In the genomic region with DNA sequence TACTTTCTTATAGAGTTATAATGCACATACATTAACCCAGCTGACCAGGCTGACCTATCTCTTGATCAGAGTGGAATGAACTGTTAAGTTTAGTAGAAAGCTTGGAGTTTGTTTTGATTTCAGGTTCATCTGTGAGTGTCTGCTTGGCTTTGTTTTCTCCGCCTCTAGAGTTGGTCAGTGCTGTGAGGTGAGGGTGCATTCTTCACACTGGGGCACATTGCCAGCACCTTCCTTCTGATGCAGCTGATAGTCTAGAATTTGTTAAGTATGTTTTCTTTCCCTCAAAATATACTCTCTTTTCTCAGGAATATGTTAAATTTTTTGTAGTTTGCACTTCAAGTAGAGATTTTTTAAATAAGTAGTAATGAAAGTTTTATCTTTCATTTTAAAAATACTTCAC, we compare ENCODE assay signal across 29 mouse cellular contexts. TPM values are rescaled to one million over a fixed set of nuclear protein-coding genes. Genes with fewer than 3 reads are reported as not detected.
A peak's percentile ranks its signal among the peaks of the same experiment; 100 is the strongest.
DNase-seq lines count a peak whose midpoint lies in the region; ATAC-seq and TF ChIP-seq lines count a peak whose summit lies in the region.
"Had no signal": no experiment of that assay in that cellular context is flagged by ENCODE, and none has a peak within 500 bp of the region (broad histone marks: within the 10 kb centered on the region; RNA-seq: fewer than 3 reads in every experiment).

No protein-coding gene starts in this region.

- H3K36me3 ChIP-seq in lung, embryonic 14.5 days (ENCODE audit: insufficient read depth), result no peaks in the 10 kb centered on the region
- no peaks in the 10 kb centered on the region for H3K36me3 ChIP-seq in lung, postnatal 0 days (ENCODE audit: insufficient read depth, low read length)
- H3K36me3 ChIP-seq in liver, embryonic 11.5 days (ENCODE audit: control insufficient read depth, insufficient read depth, low read length), result no peaks in the 10 kb centered on the region
- H3K36me3 ChIP-seq: heart, embryonic 12.5 days; hindbrain, embryonic 15.5 days; midbrain, embryonic 13.5 days; neural tube, embryonic 13.5 days had no signal

- no peak overlapping the region for H3K27ac ChIP-seq in lung, embryonic 14.5 days (ENCODE audit: low read depth)
- no peak overlapping the region for H3K27ac ChIP-seq in lung, postnatal 0 days (ENCODE audit: low read length)
- H3K27ac ChIP-seq in liver, embryonic 11.5 days (ENCODE audit: low read depth, low read length), result no peak overlapping the region
- H3K27ac ChIP-seq: gastrocnemius, adult 2 months; hindbrain, embryonic 10.5 days; hindbrain, embryonic 15.5 days; limb, embryonic 12.5 days; macrophage; midbrain, embryonic 13.5 days; neural tube, embryonic 13.5 days; stomach, postnatal 0 days had no signal

- H3K27me3 ChIP-seq in lung, embryonic 14.5 days (ENCODE audit: insufficient read depth, low read length), result no peaks in the 10 kb centered on the region
- H3K27me3 ChIP-seq in lung, postnatal 0 days (replicated peaks; ENCODE audit: insufficient read depth, low read length), result no peaks in the 10 kb centered on the region
- H3K27me3 ChIP-seq in liver, embryonic 11.5 days (replicated peaks; ENCODE audit: control insufficient read depth, insufficient read depth, low read length), result no peaks in the 10 kb centered on the region
- H3K27me3 ChIP-seq: CH12.LX; heart, embryonic 12.5 days; hindbrain, embryonic 15.5 days; limb, embryonic 12.5 days; midbrain, embryonic 13.5 days; neural tube, embryonic 13.5 days had no signal

- 51% methylated on average over 1 of the region's 1 CpGs for WGBS in lung, embryonic 14.5 days
- 61% methylated on average over 1 of the region's 1 CpGs for WGBS in lung, postnatal 0 days
- WGBS in liver, embryonic 11.5 days, result 85% methylated on average over 1 of the region's 1 CpGs

- no peak for TF ChIP-seq EP300 in lung, postnatal 0 days (IDR thresholded peaks at IDR 0.05)

- H3K9ac ChIP-seq in lung, embryonic 14.5 days, result no peak overlapping the region
- H3K9ac ChIP-seq in lung, postnatal 0 days (replicated peaks; ENCODE audit: low read depth), result no peak overlapping the region
- no peak overlapping the region for H3K9ac ChIP-seq in liver, embryonic 11.5 days (ENCODE audit: low read depth, low read length)
- H3K9ac ChIP-seq: heart, embryonic 12.5 days; hindbrain, embryonic 15.5 days; limb, embryonic 12.5 days; midbrain, embryonic 13.5 days; neural tube, embryonic 13.5 days had no signal

- no peaks in the 10 kb centered on the region for H3K9me3 ChIP-seq in lung, embryonic 14.5 days (ENCODE audit: low read depth, low read length)
- no peaks in the 10 kb centered on the region for H3K9me3 ChIP-seq in lung, postnatal 0 days (ENCODE audit: low read length)
- no peaks in the 10 kb centered on the region for H3K9me3 ChIP-seq in liver, embryonic 11.5 days (ENCODE audit: control insufficient read depth, low read length)
- H3K9me3 ChIP-seq: heart, embryonic 12.5 days; hindbrain, embryonic 10.5 days; hindbrain, embryonic 15.5 days; limb, embryonic 12.5 days; midbrain, embryonic 13.5 days; neural tube, embryonic 13.5 days had no signal

- H3K4me1 ChIP-seq in lung, embryonic 14.5 days (ENCODE audit: insufficient read depth), result no peaks in the 10 kb centered on the region
- no peaks in the 10 kb centered on the region for H3K4me1 ChIP-seq in lung, postnatal 0 days (ENCODE audit: insufficient read depth, low read depth, low read length)
- H3K4me1 ChIP-seq in liver, embryonic 11.5 days (replicated peaks; ENCODE audit: control insufficient read depth, insufficient read depth, low read length), result no peaks in the 10 kb centered on the region
- H3K4me1 ChIP-seq: hindbrain, embryonic 10.5 days; hindbrain, embryonic 15.5 days; limb, embryonic 12.5 days; midbrain, embryonic 13.5 days; neural tube, embryonic 13.5 days had no signal

- ATAC-seq in lung, embryonic 14.5 days (ENCODE audit: insufficient read depth), result no peak
- ATAC-seq in lung, postnatal 0 days, result no peak
- ATAC-seq in liver, embryonic 11.5 days (replicated peaks; ENCODE audit: low FRiP score), result no peak
- ATAC-seq: activated CD4-positive, CD25-positive, alpha-beta regulatory T cell, adult 4 months; forebrain, embryonic 16.5 days; inflammation-experienced regulatory T-cells, adult 6 months; midbrain, embryonic 13.5 days had no signal

- no peak overlapping the region for H3K4me2 ChIP-seq in lung, embryonic 14.5 days
- H3K4me2 ChIP-seq in lung, postnatal 0 days (replicated peaks; ENCODE audit: low read depth, low read length), result no peak overlapping the region
- H3K4me2 ChIP-seq in liver, embryonic 11.5 days, result no peak overlapping the region
- H3K4me2 ChIP-seq: heart, embryonic 12.5 days; hindbrain, embryonic 15.5 days; limb, embryonic 12.5 days; midbrain, embryonic 13.5 days; neural tube, embryonic 13.5 days had no signal

- TF ChIP-seq CTCF in lung, embryonic 14.5 days (IDR thresholded peaks at IDR 0.05; ENCODE audit: low read depth), result no peak
- no peak for TF ChIP-seq CTCF in lung, postnatal 0 days (IDR thresholded peaks at IDR 0.05)

- peak; percentile 10 to 14 for DNase-seq in adrenal gland, postnatal 36 days
- no peak for DNase-seq in adrenal gland, adult 18-20 months (ENCODE audit: low spot score in 2 of 2)
- peak; percentile 11 for DNase-seq in lung, embryonic 14.5 days
- no peak for DNase-seq in lung, postnatal 0 days (ENCODE audit: low spot score)
- DNase-seq in kidney, postnatal 14 days, result peak; percentile 46
- DNase-seq in lung, postnatal 36 days, result peak; percentile 35
- DNase-seq in liver, embryonic 11.5 days (ENCODE audit: low spot score), result no peak
- no peak for DNase-seq in heart, postnatal 4 days
- DNase-seq: cerebellum, adult 11 months; cerebellum, adult 9-10 months; cerebellum, postnatal 36 days; gastrocnemius, adult 2 months; gastrocnemius, postnatal 36 days; right cerebral cortex, postnatal 4 days; thymus, adult 18-20 months; thymus, postnatal 25 days had no signal

- H3K4me3 ChIP-seq in lung, embryonic 14.5 days (ENCODE audit: low read depth, low read length), result no peak overlapping the region
- no peak overlapping the region for H3K4me3 ChIP-seq in lung, postnatal 0 days (ENCODE audit: low read depth, low read length)
- no peak overlapping the region for H3K4me3 ChIP-seq in liver, embryonic 11.5 days (ENCODE audit: low read depth, low read length)
- H3K4me3 ChIP-seq: erythroblast, embryonic 14.5 days; gastrocnemius, adult 2 months; heart, embryonic 12.5 days; hindbrain, embryonic 10.5 days; hindbrain, embryonic 15.5 days; limb, embryonic 12.5 days; midbrain, embryonic 13.5 days; neural tube, embryonic 13.5 days had no signal

RNA-seq across cellular contexts. Expression of a gene that starts 51.2 kb away (rescaled TPM):
- total RNA-seq in adrenal gland, postnatal 36 days (2021), result 10 to 100 TPM; 10.5 to 11.3 TPM
- 10 to 100 TPM in 1 of 2 experiments, 1 to 10 TPM in 1; 7.1 to 11.9 TPM for total RNA-seq in adrenal gland, adult 18-20 months (2021)
- 20.2 and 21.9 TPM in 2 replicates for polyA plus RNA-seq in lung, embryonic 14.5 days (2014; fragmentation: Nextera tagmentation; extraction: Ambion mirVana)
- 6.4 and 8.8 TPM in 2 replicates for polyA plus RNA-seq in lung, postnatal 0 days (2015; fragmentation: Nextera tagmentation; extraction: Ambion mirVana)
- polyA plus RNA-seq in liver, embryonic 11.5 days (2014; fragmentation: Nextera tagmentation; extraction: Ambion mirVana), result 3.9 and 5.7 TPM in 2 replicates
- 10 to 100 TPM; 16.2 to 17.2 TPM for total RNA-seq in heart, postnatal 4 days (2021)
- polyA plus RNA-seq: erythroblast, embryonic 14.5 days had no signal

Comparison
In these comparisons a context has a peak if more than half of its experiments do, and no peak if none do; other contexts are left out.
1. DNase-seq: peak in adrenal gland, postnatal 36 days (2 of 2), lung, embryonic 14.5 days (single experiment), kidney, postnatal 14 days (single experiment) and lung, postnatal 36 days (single experiment); none in adrenal gland, adult 18-20 months (0 of 2), lung, postnatal 0 days (single experiment), liver, embryonic 11.5 days (single experiment) and heart, postnatal 4 days (single experiment).